Mouse (Mus musculus) ovary, postnatal 14 days (tissue): ENCODE measurements around the gene Fhl2.

Experiments
- DNase-seq: peaks from one replicate; pipeline ENCODE4 v3.0.0; 2022; ENCODE audit warnings: low spot score

Fhl2 gene

GRCm38 (mm10) chr1:43108729-43109128 lies 88.1 kb downstream of the Fhl2 start:
- DNase-seq = no peak

- peak; percentile 91 for DNase-seq
Measured at GRCm38 (mm10) chr1:43098031-43098984, 98.5 kb downstream of the Fhl2 start, which contains the start of the genes Tgfbrap1 and AI597479. TSS of gene Tgfbrap1 (minus strand) at chr1:43098637. TSS of gene AI597479 (plus strand) at chr1:43098710.

GRCm38 (mm10) chr1:43094206-43094605 lies 102.6 kb downstream of the Fhl2 start:
- no peak for DNase-seq

GRCm38 (mm10) chr1:43092056-43093015 lies 104.4 kb downstream of the Fhl2 start:
- peak; percentile 47 for DNase-seq

GRCm38 (mm10) chr1:43091306-43092055 lies 105.3 kb downstream of the Fhl2 start:
- DNase-seq = no peak

GRCm38 (mm10) chr1:43090418-43090817 lies 106.4 kb downstream of the Fhl2 start:
- DNase-seq = no peak

- no peak for DNase-seq
Measured at GRCm38 (mm10) chr1:43082946-43083345, 113.8 kb downstream of the Fhl2 start.

- no peak for DNase-seq
Measured at GRCm38 (mm10) chr1:43078124-43078523, 118.7 kb downstream of the Fhl2 start.

- no peak for DNase-seq
Measured at GRCm38 (mm10) chr1:43074791-43075190, 122.0 kb downstream of the Fhl2 start.
